Mouse (Mus musculus): ENCODE data around the gene Cfap126.
A peak's percentile ranks its signal among the peaks of the same experiment; 100 is the strongest.

The Cfap126 gene

DNA sequence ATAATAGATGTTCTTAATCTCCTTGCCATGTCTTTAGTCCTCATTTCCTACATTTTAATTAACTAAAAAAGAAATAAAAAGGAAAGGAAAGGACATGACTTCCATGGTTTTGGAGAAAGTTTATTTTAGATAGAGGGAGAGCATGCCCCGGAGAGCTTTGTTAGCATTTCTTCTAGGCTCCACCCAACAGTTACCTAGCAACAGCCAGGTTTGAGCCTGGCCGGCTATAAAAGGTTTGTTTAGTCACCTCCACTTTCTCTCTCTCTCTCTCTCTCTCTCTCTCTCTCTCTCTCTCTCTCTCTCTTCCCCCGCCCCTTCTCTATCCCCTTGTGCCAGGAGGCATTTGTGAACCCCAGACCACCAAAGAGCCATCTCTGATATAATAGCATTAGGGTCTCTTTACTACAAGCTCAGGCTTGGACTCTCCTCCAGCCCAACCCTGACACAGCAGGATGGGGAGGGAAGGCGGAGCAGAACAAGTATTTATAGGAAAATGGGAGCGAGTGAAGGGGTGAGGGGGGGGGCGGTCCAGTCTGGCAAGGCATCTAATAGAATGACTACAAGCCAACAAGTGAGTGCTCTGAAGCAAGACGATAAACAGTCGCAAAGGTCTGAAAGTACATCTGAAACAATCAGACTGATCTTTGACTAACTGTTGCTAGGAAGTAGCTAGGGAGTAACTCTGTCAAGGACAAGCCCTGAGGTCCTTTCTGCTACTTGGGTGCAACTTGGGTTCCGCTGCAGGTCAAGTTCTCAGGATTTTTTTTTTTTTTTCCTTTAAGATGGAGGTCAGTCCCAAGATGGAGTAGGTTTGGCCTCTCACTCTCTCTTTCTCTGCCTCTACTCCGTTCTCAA is 17.4 kb upstream of the Cfap126 start:
- DNase-seq: no peak

DNA sequence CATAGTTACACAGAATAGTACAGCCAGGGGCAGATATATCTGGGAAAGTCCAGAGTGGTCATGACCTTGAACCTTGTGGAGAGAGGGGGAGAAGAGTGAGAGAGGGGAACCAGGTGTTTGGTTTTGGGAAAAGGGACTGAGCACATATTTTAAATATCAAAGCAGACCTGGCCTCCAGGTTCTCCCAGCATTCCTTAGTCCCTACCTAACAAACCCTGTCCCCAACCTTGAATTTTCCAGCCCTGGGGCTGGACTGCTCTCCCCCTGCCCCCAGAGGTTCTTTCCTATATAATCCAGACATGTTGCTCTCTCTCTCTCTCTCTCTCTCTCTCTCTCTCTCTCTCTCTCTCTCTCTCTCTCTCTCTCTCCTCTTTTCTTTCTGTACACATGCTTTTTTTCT is 16.6 kb upstream of the Cfap126 start:
- no peak for DNase-seq

DNA sequence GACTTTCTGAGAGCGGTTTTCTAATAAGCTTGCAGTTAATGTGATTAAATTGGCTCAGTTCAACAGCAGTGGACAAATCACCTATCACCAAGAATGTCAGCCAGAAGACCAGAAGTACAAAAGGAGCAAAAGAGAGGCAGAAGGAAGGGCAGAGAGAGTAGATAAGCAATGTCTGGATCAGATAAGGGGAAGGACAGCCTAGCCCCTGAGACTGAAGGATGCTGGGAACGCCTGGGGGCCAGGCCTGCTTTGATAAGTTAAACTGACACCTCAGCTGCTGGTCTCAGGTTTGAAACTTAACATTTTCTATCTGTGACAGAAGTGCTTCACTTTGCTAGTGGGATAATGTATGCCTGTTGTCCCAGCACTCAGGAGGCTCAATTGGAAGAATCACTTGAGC is 16.1 kb upstream of the Cfap126 start:
- no peak for DNase-seq

DNA sequence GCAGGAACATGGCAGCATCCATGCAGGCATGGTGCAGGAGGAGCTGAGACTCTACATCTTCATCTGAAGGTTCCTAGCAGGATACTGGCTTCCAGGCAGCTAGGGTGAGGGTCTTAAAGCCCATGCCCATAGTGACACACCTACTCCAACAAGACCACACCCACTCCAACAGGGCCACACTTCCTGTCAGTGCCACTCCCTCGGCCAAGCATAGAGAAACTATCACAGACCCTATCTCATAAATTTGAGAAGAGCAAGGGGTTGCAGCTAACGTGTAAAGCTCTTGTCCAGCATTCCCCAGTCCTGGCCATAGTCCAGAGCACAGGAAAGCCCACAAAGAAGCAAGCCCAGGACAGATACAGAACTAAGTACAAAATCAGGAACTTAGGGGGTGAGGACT is 12.7 kb upstream of the Cfap126 start:
- no peak for DNase-seq

DNA sequence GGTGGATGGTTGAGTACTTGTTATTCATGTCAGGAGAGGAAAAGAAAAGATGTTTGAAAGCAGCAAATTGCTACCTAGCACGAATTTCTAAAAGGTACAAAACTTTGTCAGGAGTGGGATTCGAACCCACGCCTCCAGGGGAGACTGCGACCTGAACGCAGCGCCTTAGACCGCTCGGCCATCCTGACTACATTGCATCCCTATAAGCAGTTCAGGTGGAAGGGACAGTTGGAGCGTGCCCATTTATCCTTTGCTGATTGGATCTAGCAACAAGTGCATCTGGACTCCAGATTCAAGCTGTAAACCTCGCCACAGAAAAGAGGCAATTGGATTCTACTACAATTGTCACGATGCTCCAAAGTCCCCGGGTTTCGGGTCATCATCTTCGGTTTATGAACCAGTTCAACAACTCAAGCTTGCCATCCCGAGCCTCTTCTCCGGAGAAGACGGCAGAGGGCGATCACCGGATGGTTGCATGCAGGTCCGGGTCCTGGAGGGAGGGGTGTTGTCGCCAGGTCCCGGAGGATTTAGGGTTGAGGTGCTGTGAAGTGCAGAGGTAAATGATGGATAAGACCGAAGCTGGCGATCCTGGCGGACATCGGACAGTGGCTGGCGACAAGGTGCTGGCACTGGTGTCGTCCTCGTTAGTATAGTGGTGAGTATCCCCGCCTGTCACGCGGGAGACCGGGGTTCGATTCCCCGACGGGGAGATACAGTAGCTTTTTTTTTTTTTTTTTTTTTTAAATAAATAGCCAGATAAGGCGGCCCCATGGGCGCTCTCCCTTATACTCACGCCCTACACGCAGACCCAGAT is 11.8 kb upstream of the Cfap126 start:
- DNase-seq: peak; percentile 86 to 87

DNA sequence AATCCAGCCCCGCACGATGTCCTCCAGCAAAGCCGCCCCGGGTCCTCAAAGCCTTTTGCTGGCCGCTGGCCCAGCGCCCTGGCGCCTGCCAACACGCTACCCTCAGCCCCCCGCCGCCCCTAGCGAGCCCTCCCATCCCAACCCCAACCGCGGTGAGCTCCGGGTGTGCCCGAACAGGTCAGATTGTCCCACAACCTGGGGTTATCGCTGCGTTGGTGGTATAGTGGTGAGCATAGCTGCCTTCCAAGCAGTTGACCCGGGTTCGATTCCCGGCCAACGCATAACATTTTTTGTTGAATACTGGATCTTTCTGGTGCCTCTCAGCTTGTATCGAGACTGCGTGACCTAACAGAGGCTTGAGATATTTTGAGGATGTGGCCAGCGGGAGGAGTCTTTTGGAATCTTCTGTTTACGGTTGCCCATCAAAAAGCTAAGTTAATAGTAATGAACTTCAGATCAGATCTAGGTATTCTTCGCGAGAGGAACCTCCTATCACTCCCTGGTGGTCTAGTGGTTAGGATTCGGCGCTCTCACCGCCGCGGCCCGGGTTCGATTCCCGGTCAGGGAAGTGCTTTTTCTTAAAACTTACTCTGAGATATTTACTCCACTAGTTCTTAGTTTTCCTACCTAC is 11.1 kb upstream of the Cfap126 start:
- peak; percentile 92 to 93 for DNase-seq

DNA sequence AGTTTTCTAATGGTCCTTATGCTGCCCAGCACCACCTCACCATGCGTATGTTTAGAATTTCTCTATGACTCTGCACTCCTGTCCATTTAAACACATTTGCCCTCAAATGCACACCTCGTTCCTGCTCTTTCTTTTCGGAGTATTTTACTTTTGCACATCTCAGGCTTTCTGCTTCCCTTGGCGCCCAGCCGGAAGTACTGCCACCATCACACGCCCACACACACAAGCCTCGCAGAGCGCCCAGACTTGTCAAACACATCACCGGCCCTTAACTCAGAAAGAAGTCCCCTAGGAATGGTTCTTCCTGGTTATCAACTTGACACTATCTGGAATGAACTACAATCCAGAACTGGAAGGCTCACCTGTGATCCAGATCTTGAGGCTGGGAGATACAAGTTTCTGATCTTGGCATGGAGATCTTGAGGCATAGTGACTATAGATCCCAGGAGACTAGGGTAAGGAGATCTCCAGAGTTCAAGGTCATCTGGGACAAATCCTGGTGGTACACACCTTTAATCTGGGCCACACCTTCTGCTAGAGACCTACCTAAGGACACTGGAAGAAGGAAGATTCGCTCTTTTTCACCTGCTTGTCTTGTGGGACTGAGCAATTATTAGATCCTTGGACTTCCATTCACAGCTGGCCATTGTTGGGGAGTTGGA is 10.4 kb upstream of the Cfap126 start:
- DNase-seq: no peak

DNA sequence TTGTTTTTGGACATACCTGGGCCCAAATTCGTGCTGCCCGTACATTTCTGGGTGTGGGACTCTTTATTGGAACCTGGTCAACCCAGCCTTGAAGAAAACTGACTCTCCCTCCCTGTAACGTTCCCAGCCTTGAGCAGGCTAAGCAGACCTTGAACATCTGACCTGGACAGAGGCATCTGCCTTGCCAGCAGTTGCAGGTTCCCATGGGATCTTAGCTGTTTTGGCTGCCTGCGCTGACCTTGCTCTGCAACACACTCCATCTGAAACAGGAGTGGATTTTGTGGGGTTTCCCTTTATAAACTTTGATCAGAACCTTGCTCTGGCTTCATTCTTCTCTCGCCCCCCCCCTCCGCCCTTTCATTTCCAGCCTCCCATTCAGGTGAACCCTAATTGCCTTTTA is 8.5 kb upstream of the Cfap126 start:
- no peak for DNase-seq

DNA sequence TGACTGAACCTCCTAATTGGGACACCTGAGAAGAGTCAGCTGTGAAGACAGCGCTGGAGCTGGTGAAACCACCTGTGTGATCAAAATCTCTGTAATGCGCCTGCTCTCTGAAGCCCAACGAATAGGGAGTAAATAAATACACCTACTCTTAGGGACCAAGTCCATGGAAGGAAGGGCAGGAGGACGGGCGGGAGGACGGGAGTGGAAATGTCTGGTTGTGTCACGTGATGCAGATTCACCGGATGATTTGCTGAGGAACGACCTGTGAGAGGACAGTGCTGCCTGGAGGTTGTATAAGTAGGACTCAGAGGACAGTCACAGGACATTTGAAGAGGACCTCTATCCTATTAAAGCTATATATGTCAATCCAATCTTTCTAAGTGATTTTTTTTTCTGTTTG is 4.1 kb upstream of the Cfap126 start:
- no peak for DNase-seq

DNA sequence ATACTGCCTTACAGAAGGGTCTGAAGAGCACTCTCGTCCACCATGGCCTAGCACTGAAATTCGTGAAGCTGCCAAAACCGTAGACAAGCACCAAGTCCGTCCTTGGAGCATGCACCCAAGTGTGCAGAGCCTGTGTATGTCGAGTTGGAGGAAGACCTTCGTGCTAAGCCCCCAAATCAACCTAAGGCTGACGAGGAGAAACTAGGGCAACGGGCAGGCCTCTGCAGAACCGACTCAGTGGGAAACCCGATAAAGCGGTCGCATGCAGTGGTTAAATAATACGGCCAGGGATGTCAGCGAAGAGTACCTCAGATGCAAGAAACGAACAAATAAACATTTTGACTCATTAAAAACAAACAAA is 3.1 kb upstream of the Cfap126 start:
- no peak for DNase-seq

DNA sequence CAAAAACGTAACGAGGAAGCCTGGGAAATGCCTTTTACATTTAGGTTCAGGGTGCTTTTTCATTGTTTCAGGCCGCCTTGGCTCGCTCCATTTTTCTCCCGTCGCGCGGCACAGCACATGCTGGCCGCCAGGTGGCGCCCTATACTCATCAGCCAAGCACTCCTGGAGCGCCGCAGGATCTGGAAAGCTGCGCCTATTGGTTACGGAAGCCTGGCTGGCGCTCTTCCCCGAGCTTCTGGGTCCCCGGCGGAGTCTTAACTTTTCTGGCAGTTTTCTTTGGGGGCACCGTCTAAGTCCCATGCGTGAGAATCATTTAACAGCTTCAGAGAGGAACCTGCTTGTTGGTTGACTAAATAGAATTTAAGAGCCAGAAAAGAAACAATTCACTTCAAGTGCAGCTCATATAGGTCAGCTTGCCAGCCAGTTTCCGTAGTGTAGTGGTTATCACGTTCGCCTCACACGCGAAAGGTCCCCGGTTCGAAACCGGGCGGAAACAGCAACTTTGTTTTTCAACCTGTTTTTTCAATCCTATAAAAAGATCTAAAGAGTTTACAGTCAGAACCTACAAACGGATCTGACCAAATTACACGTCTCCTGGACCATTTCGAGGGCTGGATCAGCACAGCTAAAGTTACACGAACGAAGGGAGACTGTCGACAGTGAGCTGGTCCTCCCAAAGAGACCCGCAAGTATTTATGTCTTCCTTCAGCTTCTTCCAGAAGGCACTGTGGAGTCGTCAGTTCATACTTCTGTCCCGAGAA is 2.5 kb upstream of the Cfap126 start:
- peak; percentile 93 to 94 for DNase-seq

DNA sequence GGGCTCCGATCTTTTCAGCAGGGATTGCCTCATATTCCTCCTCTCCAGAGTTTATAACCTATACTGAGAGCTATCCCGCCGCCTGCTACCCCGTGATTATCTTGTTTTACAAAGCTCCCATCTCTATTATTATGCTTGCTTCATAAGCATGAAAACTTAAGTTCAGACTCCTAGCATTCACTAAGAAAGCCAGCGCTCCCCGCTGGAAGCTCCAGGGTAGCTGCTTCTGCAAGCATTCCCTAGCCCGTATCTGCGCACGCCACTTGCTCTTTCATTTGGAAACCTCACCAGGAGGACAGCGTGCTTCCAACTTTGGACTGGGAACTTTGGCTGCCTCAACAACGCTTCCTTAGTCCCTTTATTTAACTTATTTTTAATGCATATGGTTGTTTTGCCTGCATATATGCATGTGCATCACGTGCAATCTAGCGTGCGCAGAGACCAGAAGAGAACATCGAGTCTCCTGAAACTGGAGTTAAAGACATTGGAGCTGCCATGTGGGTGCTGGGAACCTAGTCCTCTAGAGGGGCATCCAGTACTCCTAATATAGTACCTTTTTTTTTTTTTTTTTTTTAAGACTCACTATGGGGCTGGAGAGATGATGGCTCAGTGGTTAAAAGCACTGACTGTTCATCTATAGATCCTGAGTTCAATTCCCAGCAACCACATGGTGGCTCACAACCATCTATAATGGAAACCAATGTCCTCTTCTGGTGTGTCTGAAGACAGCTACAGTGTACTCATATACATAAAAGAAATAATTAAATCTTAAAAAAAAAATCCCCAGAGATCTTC is 1.7 kb upstream of the Cfap126 start:
- DNase-seq: no peak

DNA sequence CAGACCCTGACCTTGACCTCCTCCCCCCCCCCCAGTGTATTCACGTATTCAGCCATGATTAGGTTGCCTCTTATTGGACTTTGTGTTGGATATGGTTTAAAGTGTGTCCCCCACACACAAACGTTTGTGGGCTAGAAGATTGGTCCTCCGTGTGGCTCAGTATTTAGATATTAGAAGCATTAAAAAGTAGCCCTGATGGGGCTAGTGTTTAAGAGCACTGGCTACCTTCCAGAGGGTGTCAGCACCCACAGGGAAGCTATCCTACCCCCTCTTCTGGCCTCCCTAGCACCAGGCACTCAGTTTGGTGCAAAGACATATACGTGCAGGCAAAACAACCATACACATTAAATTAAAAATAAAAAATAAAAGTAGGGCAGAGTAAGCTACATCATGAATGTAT is 732 bp upstream of the Cfap126 start:
- DNase-seq: no peak

DNA sequence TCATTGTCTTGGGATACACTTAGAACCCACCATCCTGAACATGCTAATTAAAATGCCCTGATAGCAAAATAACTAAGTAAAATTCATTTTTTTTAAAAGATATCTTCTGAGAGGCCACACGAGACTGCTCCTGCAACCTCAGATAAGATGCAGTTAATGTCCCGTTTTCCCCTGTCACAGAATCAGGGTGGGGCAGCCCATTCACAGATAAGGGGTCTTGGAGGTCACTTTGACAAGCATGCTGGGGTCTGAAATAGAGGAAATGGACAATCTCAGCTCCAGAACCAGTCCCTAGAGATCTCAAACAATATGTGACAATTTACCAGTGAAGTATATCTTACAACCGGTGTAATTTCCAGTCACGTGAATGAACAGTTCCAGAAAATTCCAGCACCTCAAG is 2.6 kb downstream of the Cfap126 start:
- no peak for DNase-seq

DNA sequence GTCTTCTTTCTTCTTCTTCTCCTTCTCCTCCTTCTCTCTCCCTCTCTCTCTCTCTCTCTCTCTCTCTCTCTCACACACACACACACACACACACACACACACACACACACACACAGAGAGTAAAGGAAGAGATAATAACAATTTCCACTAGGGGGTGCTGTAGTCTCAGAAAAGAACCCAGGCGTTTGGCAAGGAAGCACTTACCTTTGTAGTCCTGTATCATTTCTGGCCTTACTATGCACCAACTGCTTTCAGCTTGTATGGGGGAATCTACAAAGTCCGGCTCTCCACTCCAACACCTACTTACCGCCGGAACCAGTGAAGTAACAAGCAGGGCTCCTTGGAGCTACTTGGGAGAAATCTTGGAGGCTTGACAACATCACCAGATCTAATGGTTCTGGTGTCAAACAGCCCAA is 4.6 kb downstream of the Cfap126 start:
- peak; percentile 71 to 77 for DNase-seq

DNA sequence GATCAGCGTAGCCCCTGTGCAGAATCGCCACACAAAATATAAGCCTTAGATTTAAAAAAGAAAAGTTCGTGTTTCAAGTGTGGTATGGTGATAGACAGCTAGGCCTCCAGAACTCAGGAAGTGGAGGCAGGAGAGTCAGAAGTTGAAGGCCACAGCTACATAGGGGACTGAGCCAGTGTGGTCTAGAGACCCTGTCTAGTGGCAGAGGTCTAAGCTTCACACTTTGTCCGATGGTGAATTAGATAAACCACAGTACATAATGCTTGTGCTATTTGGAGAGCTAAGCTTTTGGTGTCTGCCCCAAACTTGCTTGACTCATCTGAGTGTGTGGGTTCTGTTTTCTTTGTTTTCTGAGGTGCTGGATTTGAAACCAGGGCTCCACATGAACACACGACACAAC is 5.3 kb downstream of the Cfap126 start:
- no peak for DNase-seq

DNA sequence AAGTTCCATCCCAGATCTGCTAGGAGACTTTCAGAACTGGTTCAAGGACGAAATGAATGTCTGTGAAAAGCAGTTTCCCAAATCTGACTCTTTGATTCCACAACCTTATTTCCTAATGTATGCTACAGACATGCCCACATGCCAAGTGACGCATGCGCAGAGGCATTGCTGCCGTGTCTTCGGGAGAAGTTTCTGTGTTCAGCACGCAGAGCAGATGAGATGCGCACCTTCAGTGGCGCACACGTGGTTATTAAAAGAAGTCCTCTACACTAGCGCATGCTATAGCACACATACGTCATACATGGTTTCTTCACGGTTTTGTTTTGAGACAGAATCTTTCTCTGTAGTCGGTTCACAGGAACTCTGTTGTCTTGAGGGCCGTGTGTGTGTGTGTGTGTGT is 5.7 kb downstream of the Cfap126 start:
- DNase-seq: no peak

DNA sequence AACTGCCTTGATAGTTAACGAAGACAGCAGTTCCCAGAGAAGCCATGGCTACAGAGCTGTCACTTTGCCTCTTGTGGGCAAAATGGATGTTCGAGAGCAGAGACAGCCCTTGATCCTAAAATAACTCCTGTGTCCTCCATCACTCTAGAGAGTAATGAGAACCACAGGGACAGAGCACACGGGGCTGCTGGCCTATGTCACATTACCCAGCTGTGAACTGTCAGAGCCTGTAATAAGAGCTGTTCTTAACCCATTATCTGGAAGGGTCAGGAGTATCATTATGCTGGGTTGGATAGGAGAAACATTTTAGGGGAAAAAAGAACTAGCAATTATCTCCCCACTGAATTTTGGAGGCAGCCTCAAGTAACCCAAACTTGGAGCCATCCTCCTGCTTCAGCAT is 7.2 kb downstream of the Cfap126 start:
- no peak for DNase-seq

DNA sequence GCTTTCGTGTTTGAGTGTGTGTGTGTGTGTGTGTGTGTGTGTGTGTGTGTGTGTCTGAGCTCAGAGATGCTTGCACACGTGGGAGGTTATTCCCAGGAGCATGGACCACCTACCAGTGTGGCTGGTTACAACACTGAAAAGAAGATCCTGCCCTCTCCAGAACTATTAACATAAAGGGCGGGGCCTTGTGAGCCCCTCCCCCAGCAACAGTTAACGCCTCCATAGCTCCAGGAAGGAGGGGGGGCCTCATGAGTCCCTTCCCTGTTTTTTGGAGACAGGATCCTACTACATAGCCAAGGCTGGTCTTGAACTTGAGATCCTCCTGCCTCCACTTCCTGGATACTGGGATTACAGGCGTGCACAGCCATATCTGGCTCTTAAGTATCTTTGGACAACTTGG is 8.1 kb downstream of the Cfap126 start:
- DNase-seq: no peak

DNA sequence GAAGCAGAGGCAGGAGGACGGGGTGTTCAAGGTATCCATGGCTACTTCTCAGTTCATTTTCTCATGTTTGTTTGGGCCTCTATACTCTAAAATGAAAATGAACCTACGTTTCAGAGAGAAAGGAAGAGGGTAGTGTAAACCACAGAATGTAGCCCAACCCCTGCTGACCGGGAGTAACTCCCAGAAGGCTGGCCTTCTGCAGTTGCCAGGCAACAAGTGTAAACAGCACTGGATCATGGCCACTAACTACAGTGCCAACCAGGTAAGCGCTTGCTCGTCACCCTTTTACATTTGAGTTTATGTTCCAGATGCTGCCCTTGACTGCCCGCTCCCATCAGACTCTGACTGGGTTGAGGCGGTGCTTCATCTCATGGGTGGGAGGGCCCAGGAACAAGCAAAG is 9.2 kb downstream of the Cfap126 start:
- DNase-seq: peak; percentile 24 to 43

DNA sequence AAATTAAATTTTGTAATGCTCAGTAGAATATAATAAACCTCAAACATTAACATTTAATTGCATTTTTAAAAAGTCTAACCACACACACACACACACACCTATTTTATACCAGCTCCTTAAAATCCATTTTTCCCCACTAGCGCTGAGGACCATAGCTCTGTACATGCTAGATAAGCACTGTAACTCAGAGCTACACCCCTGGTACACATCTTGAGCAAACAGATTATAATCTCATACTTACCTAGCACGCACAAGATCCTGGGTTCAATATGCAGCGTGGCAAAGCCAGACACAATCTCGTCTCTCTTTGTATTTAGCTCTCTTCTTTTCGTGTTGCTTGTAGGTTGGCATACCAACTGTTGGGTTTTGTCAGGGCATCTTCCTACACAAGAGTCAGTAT is 10.7 kb downstream of the Cfap126 start:
- DNase-seq: no peak

DNA sequence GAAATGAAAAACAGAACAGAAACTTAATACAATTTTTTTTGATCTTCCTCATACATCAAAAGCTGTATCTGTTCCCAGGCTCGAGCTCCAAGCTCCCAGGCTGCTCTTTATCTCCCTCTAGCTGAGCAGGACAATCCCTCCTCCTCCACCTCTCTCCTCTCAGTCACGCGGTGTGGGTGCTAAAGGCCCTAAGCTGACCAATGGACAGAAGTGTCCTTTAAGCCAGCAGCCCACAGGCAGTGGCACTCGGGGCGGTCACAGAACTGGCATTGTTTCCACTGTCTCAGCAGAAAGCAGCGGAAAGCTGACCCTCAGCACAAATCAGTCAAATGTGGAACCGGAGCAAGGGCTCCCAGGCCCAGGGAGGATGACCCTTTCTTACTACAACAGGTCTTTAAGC is 15.5 kb downstream of the Cfap126 start:
- no peak for DNase-seq
